Mouse (Mus musculus) heart, postnatal 0 days (tissue): ENCODE measurements around the gene Defb45. TPM values are rescaled to one million over a fixed set of nuclear protein-coding genes. Genes with fewer than 3 reads are reported as not detected.
A peak's percentile ranks its signal among the peaks of the same experiment; 100 is the strongest.

Source experiments
- ATAC-seq: fragments of 200-750 bp; cut with Nextera tagmentation; 2 replicates; pipeline ENCODE4 v1.8.0; 2017; ENCODE audit warnings: low read depth, moderate number of reproducible peaks, moderate library complexity; ENCODE audit not compliant: insufficient read depth
- DNase-seq: peaks from one replicate; pipeline ENCODE4 v3.0.0-alpha.2; 2016; ENCODE audit warnings: low spot score
- H3K27ac ChIP-seq: fragments of 300-500 bp; sonication (generic); 2 replicates; pipeline ENCODE4 v1.5.1; 2014; ENCODE audit warnings: low read depth, mild to moderate bottlenecking
- H3K27me3 ChIP-seq: fragments of 300-500 bp; sonication (generic); 2 replicates; pipeline ENCODE4 v1.6.1; 2014; ENCODE audit warnings: low read length, mixed read lengths; ENCODE audit not compliant: control insufficient read depth, insufficient read depth
- H3K36me3 ChIP-seq: fragments of 300-500 bp; sonication (generic); replicated peaks from 2 replicates; pipeline ENCODE4 v1.6.1; 2014; ENCODE audit warnings: low read length, mixed read lengths; ENCODE audit not compliant: control insufficient read depth, insufficient read depth
- H3K4me1 ChIP-seq: fragments of 300-500 bp; sonication (generic); 2 replicates; pipeline ENCODE4 v1.6.1; 2014; ENCODE audit warnings: antibody characterized with exemption; ENCODE audit not compliant: control insufficient read depth, insufficient read depth
- H3K4me2 ChIP-seq: fragments of 300-500 bp; sonication (generic); 2 replicates; pipeline ENCODE4 v1.6.1; 2014; ENCODE audit warnings: low read depth, mild to moderate bottlenecking, low read length, moderate library complexity
- H3K4me3 ChIP-seq: fragments of 300-500 bp; sonication (generic); 2 replicates; pipeline ENCODE4 v1.5.1; 2014; ENCODE audit warnings: low read depth, low read length
- H3K9ac ChIP-seq: fragments of 300-500 bp; sonication (generic); replicated peaks from 2 replicates; pipeline ENCODE4 v1.6.1; 2014; ENCODE audit warnings: low read depth, low read length, mixed read lengths
- H3K9me3 ChIP-seq: fragments of 300-500 bp; sonication (generic); replicated peaks from 2 replicates; pipeline ENCODE4 v1.6.1; 2016; ENCODE audit warnings: low read length; ENCODE audit not compliant: control insufficient read depth
- CTCF ChIP-seq: IDR thresholded peaks from 2 replicates; pipeline ENCODE4 v1.5.1; 2016; ENCODE audit warnings: antibody characterized with exemption, control low read depth, low read depth
- EP300 ChIP-seq: IDR thresholded peaks from 2 replicates; pipeline ENCODE4 v1.6.1; 2016; ENCODE audit warnings: antibody characterized with exemption, low read depth
- WGBS: fragments of 180-500 bp; shearing (Covaris S2); extraction: QIAGEN DNeasy Blood & Tissue Kit; methylation state at CpG from one replicate; pipeline ENCODE4 v1.1.7; 2014; 5-methylcytosine and 5-hydroxymethylcytosine counted together
- polyA plus RNA-seq: library from polyadenylated mRNA; unstranded; fragments of >200 nt; fragmentation: Nextera tagmentation; extraction: Ambion mirVana; gene quantifications from 2 replicates; pipeline ENCODE4 v1.2.1, GENCODE M21; 2015
- total RNA-seq: library from RNA; depleted of rRNA; stranded (reverse); fragments of >200 nt; gene quantifications from 2 replicates; pipeline ENCODE4 v1.2.3, GENCODE M21; 2014; ENCODE audit warnings: low replicate concordance

Defb45 gene
- total and polyA plus RNA-seq, 2 experiments from 2014 or later = not detected

- H3K27me3 ChIP-seq = peaks cover 18% of the 10 kb centered on the region
- DNase-seq (no peak), ATAC-seq (no peak)
- no peak overlapping the region for H3K27ac ChIP-seq
- H3K36me3 ChIP-seq = no peaks in the 10 kb centered on the region
- H3K4me1 ChIP-seq = 0 out of 2 replicates have a peak, but pooled peaks cover 6% of the 10 kb centered on the region
- no peak overlapping the region for H3K9ac ChIP-seq
- 78% methylated on average over 13 of the region's 13 CpGs for WGBS
- H3K9me3 ChIP-seq = 0 out of 2 replicates have a peak, but pooled peaks cover 4% of the 10 kb centered on the region
- no peak overlapping the region for H3K4me2 ChIP-seq
- TF ChIP-seq EP300 = no peak
- no peak for TF ChIP-seq CTCF
- H3K4me3 ChIP-seq = no peak overlapping the region
Observed at GRCm38 (mm10) chr2:152622151-152622550, 23.0 kb upstream of the Defb45 start.

DNA sequence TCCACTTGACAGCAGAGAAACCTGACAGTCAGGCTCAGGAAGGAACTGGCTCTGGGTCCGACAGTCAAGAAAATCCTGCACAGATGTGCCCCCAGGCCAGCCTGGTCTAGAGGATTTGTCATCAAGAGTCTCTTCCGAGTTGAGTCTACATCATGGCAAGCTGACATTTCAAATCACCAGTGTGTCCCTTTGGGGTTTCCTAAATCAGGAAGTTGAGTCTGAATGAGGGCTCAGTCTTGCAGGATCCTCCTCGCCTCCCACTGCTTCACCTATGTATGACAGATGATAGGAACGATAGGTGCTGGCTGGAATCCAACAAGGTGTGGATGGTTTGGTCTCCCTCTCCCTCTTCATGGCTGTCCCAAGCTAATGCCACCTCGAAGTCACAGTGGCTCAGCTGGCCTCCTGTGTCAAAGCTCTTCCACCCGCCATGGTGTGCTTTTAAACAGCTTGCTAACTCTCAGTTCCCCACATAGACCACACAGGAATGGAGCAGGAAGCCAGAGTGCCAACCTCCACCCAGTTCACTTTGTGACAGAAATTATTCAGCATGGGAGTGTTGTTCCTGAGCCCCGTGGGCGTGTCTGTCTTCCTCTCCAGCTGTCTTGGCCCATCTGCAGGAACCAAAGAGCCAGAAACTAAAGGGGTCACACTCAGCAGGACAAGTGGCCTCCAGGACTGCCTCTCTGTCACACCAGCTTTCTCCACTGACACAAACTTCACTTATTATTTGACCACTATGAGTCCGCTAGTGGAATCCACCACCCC is 21.4 kb upstream of the Defb45 start:
- DNase-seq (no peak), ATAC-seq (peak; percentile 2; the same call in 1 of the 2 replicates)
- H3K36me3 ChIP-seq = no peaks in the 10 kb centered on the region
- 55% methylated on average over 9 of the region's 9 CpGs for WGBS
- no peaks in the 10 kb centered on the region for H3K4me1 ChIP-seq
- H3K27me3 ChIP-seq = peaks cover 7% of the 10 kb centered on the region; the same call in 1 of the 2 replicates
- 0 out of 2 replicates have a peak, but pooled peaks cover 4% of the 10 kb centered on the region for H3K9me3 ChIP-seq
- H3K4me2 ChIP-seq = no peak overlapping the region
- TF ChIP-seq CTCF = no peak
- TF ChIP-seq EP300 = no peak
- no peak overlapping the region for H3K4me3 ChIP-seq
- no peak overlapping the region for H3K27ac ChIP-seq
- H3K9ac ChIP-seq = no peak overlapping the region

DNA sequence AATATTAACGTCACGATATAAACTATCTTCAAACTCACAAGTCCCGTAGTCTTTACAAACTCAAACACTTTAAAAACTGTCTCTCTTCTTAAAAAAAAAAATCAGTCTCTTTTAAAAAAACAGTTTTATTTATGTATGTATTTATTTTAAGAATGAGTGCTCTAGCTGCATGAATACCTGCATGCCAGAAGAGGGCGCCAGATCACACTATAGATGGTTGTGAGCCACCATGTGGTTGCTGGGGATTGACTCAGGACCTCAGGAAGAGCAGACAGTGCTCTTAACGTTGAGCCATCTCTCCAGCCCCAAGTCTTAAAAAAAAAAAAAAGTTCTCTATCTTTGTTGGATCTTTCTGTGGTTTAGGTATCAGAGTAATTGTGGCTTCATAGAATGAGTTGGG is 18.2 kb upstream of the Defb45 start:
- Histone ChIP-seq H3K9ac (no peak overlapping the region), H3K4me2 (no peak overlapping the region), H3K27me3 (no peaks in the 10 kb centered on the region), H3K27ac (no peak overlapping the region), H3K9me3 (no peaks in the 10 kb centered on the region), H3K4me1 (no peaks in the 10 kb centered on the region), H3K36me3 (no peaks in the 10 kb centered on the region), H3K4me3 (no peak overlapping the region)
- DNase-seq (no peak), ATAC-seq (no peak)
- TF ChIP-seq CTCF (peak; percentile 19), EP300 (no peak)
- 63% methylated on average over 5 of the region's 5 CpGs for WGBS

DNA sequence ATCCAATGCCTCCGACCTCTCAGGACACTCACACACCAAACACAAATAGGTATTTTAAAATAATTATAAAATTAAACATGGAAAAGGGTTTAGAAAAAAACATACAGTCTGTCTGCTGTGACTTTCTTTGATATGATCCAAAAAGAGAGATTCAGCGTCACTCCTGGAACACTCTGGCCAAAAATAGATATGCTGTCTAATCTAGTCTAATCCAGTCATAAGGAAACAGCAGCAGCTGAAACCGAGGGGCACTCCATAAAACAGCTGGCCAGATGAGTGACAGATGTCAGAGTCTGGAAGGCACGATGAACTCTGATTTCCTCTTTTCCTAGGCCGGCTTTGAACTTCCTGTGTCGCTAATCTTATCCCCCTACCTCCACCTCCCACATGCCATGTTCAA is 17.3 kb upstream of the Defb45 start:
- TF ChIP-seq CTCF = no peak
- TF ChIP-seq EP300 = no peak
- Histone ChIP-seq H3K4me1 (no peaks in the 10 kb centered on the region), H3K4me3 (no peak overlapping the region), H3K9ac (no peak overlapping the region), H3K36me3 (no peaks in the 10 kb centered on the region), H3K9me3 (no peaks in the 10 kb centered on the region), H3K27me3 (no peaks in the 10 kb centered on the region), H3K4me2 (no peak overlapping the region), H3K27ac (no peak overlapping the region)
- ATAC-seq = no peak
- DNase-seq = no peak
- WGBS = 38% methylated on average over 6 of the region's 6 CpGs

DNA sequence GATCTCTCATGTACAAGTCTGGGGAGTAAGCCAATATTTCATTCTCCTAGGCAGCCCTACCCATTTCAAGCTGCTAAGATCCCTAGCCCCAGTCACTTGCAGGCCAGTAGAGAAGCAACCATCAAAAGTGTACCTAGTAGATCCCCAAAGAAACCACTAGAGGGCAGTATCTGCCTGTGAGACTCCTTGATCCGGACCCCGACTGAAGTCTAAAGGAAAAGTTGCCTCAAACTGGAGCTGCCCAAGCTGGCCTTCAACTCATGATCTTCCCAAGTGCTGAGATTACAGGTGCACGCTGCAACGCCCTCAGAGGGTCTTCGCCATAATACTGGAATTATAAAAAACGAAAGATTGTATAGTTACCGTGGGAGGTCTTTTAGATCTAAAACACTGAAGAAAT is 16.4 kb upstream of the Defb45 start:
- Histone ChIP-seq H3K27me3 (no peaks in the 10 kb centered on the region), H3K9me3 (no peaks in the 10 kb centered on the region), H3K4me1 (no peaks in the 10 kb centered on the region), H3K4me3 (no peak overlapping the region), H3K4me2 (no peak overlapping the region), H3K27ac (no peak overlapping the region), H3K36me3 (no peaks in the 10 kb centered on the region), H3K9ac (no peak overlapping the region)
- 9% methylated on average over 7 of the region's 7 CpGs for WGBS
- DNase-seq = peak; percentile 82
- ATAC-seq = peak; percentile 66
- no peak for TF ChIP-seq EP300
- TF ChIP-seq CTCF = peak; percentile 85

GRCm38 (mm10) chr2:152612193-152612592 is 13.0 kb upstream of the Defb45 start:
- H3K9ac ChIP-seq = no peak overlapping the region
- H3K27ac ChIP-seq = no peak overlapping the region
- ATAC-seq = no peak
- H3K9me3 ChIP-seq = no peaks in the 10 kb centered on the region
- no peak for DNase-seq
- no peak for TF ChIP-seq EP300
- TF ChIP-seq CTCF = no peak
- H3K4me1 ChIP-seq = no peaks in the 10 kb centered on the region
- H3K4me3 ChIP-seq = no peak overlapping the region
- H3K4me2 ChIP-seq = no peak overlapping the region
- H3K27me3 ChIP-seq = no peaks in the 10 kb centered on the region
- no peaks in the 10 kb centered on the region for H3K36me3 ChIP-seq
- 36% methylated on average over 7 of the region's 8 CpGs for WGBS
